Mouse (Mus musculus): ENCODE results near the gene Abhd11.

The Abhd11 gene

GRCm38 (mm10) chr5:134986298-134987268 lies 22.4 kb upstream of the Abhd11 start:
- no peak for DNase-seq

GRCm38 (mm10) chr5:134989166-134989565 lies 19.8 kb upstream of the Abhd11 start:
- DNase-seq = no peak

GRCm38 (mm10) chr5:134989741-134990140 lies 19.2 kb upstream of the Abhd11 start:
- no peak for DNase-seq

GRCm38 (mm10) chr5:134992566-134992965 lies 16.4 kb upstream of the Abhd11 start:
- DNase-seq = no peak

GRCm38 (mm10) chr5:134998359-134998758 lies 10.6 kb upstream of the Abhd11 start:
- no peak for DNase-seq

- DNase-seq = no peak
Measured at GRCm38 (mm10) chr5:134999797-135000196, 9.2 kb upstream of the Abhd11 start.

- no peak for DNase-seq
Measured at GRCm38 (mm10) chr5:135000751-135001150, 8.2 kb upstream of the Abhd11 start.

- DNase-seq = peak; percentile 91
Measured at GRCm38 (mm10) chr5:135001309-135001708, 7.6 kb upstream of the Abhd11 start.

- DNase-seq = peak; percentile 91
Measured at GRCm38 (mm10) chr5:135002151-135002550, 6.8 kb upstream of the Abhd11 start.

- DNase-seq = peak; percentile 62
Measured at GRCm38 (mm10) chr5:135007802-135008571, 965 bp upstream of the Abhd11 start.

GRCm38 (mm10) chr5:135009590-135010319 lies 803 bp downstream of the Abhd11 start:
- DNase-seq = peak; percentile 94

GRCm38 (mm10) chr5:135010320-135010709 lies 1.4 kb downstream of the Abhd11 start:
- DNase-seq = no peak

- no peak for DNase-seq
Measured at GRCm38 (mm10) chr5:135010841-135011743, 2.1 kb downstream of the Abhd11 start.

GRCm38 (mm10) chr5:135011809-135012613 lies 3.1 kb downstream of the Abhd11 start:
- DNase-seq = no peak

GRCm38 (mm10) chr5:135012671-135013441 lies 3.9 kb downstream of the Abhd11 start:
- DNase-seq = peak; percentile 86

- peak; percentile 78 for DNase-seq
Measured at GRCm38 (mm10) chr5:135015497-135015896, 6.5 kb downstream of the Abhd11 start.

GRCm38 (mm10) chr5:135016224-135016759 lies 7.3 kb downstream of the Abhd11 start:
- DNase-seq = no peak

GRCm38 (mm10) chr5:135021814-135022213 lies 12.9 kb downstream of the Abhd11 start:
- DNase-seq = peak; percentile 88

- DNase-seq = peak; percentile 80
Measured at GRCm38 (mm10) chr5:135023344-135024173, 14.6 kb downstream of the Abhd11 start, which contains the start of gene Stx1a. Gene Stx1a, plus strand, starts transcription at chr5:135023482.
